Mouse (Mus musculus) liver, adult 2 months (tissue): ENCODE data around the gene Gm37240. TPM values are rescaled to one million over a fixed set of nuclear protein-coding genes. Genes with fewer than 3 reads are reported as not detected.

Experiments
- DNase-seq: peaks from one replicate; pipeline ENCODE4 v3.0.0-alpha.2; 2011; ENCODE audit warnings: low read depth, low spot score; ENCODE audit errors: extremely low read depth
- H3K27ac ChIP-seq: fragments of 200-500 bp; replicated peaks from 2 replicates; pipeline ENCODE4 v1.5.1; 2012; ENCODE audit warnings: low read depth, mild to moderate bottlenecking, control low read depth, inconsistent platforms, low read length; ENCODE audit not compliant: insufficient read depth
- H3K27me3 ChIP-seq: fragments of 200-500 bp; 2 replicates; pipeline ENCODE4 v1.6.1; 2012; ENCODE audit warnings: mild to moderate bottlenecking, moderate library complexity, low read length, inconsistent platforms; ENCODE audit not compliant: control insufficient read depth, insufficient read depth
- H3K36me3 ChIP-seq: fragments of 200-500 bp; 2 replicates; pipeline ENCODE4 v1.6.1; 2012; ENCODE audit warnings: low read length, inconsistent platforms; ENCODE audit not compliant: control insufficient read depth, insufficient read depth
- H3K4me1 ChIP-seq: fragments of 200-500 bp; 2 replicates; pipeline ENCODE4 v1.6.1; 2011; ENCODE audit warnings: low read length; ENCODE audit not compliant: control insufficient read depth, insufficient read depth
- H3K4me3 ChIP-seq: fragments of 200-500 bp; 2 replicates; pipeline ENCODE4 v1.5.1; 2011; ENCODE audit warnings: low read depth, mild to moderate bottlenecking, control low read depth, low read length, moderate library complexity; ENCODE audit not compliant: insufficient read depth
- H3K79me2 ChIP-seq: fragments of 200-500 bp; 2 replicates; pipeline ENCODE4 v1.6.1; 2012; ENCODE audit warnings: inconsistent platforms, mild to moderate bottlenecking, low read length, moderate library complexity; ENCODE audit not compliant: control insufficient read depth, insufficient read depth
- H3K9ac ChIP-seq: fragments of 200-500 bp; 2 replicates; pipeline ENCODE4 v1.6.1; 2012; ENCODE audit warnings: low read depth, mild to moderate bottlenecking, control low read depth, inconsistent platforms, low read length
- CTCF ChIP-seq: fragments of 200-500 bp; IDR thresholded peaks from 2 replicates; pipeline ENCODE4 v1.5.1; 2011; ENCODE audit warnings: low read depth, low read length, control low read depth
- POLR2A ChIP-seq: fragments of 200-500 bp; IDR thresholded peaks from 2 replicates; pipeline ENCODE4 v1.6.1; 2011; ENCODE audit warnings: low read length, control low read depth; ENCODE audit not compliant: insufficient read depth; ENCODE audit errors: extremely low read depth
- WGBS: fragments of 180-500 bp; shearing (Covaris S2); methylation state at CpG from one replicate; pipeline ENCODE4 v1.1.7; 2018; 5-methylcytosine and 5-hydroxymethylcytosine counted together
- polyA plus RNA-seq: library from polyadenylated mRNA; depleted of rRNA; stranded (reverse); fragments of >200 nt; gene quantifications from 2 replicates; pipeline ENCODE4 v1.2.3, GENCODE M21; 2012
- total RNA-seq: library from RNA; depleted of rRNA; stranded (reverse); fragments of >200 nt; gene quantifications from 2 replicates; pipeline ENCODE4 v1.2.3, GENCODE M21; 2014

Gm37240 gene
- total and polyA plus RNA-seq, 2 experiments = 2.2 to 6.9 TPM

GRCm38 (mm10) chr3:85757435-85757834 is 129.9 kb downstream of the Gm37240 start:
- Histone ChIP-seq H3K27me3 (no peaks in the 10 kb centered on the region), H3K9ac (no peak overlapping the region), H3K79me2 (no peaks in the 10 kb centered on the region), H3K4me1 (no peaks in the 10 kb centered on the region), H3K27ac (no peak overlapping the region), H3K36me3 (no peaks in the 10 kb centered on the region), H3K4me3 (no peak overlapping the region)
- WGBS = 93% methylated on average over 4 of the region's 4 CpGs
- no peak for DNase-seq
- TF ChIP-seq CTCF (no peak), POLR2A (no peak)

- Histone ChIP-seq H3K36me3 (no peaks in the 10 kb centered on the region), H3K27me3 (no peaks in the 10 kb centered on the region), H3K4me3 (no peak overlapping the region), H3K9ac (no peak overlapping the region), H3K4me1 (no peaks in the 10 kb centered on the region), H3K27ac (no peak overlapping the region), H3K79me2 (no peaks in the 10 kb centered on the region; the same call in 1 of the 2 replicates)
- TF ChIP-seq POLR2A (no peak), CTCF (no peak)
- 37% methylated on average over 4 of the region's 4 CpGs for WGBS
- peak; percentile 17 for DNase-seq
Measured at GRCm38 (mm10) chr3:85749348-85749747, 138.0 kb downstream of the Gm37240 start.

- no peak overlapping the region for H3K4me3 ChIP-seq
- 50% methylated on average over 4 of the region's 4 CpGs for WGBS
- no peaks in the 10 kb centered on the region for H3K27me3 ChIP-seq
- H3K27ac ChIP-seq = no peak overlapping the region
- no peak for DNase-seq
- no peak overlapping the region for H3K9ac ChIP-seq
- no peaks in the 10 kb centered on the region for H3K4me1 ChIP-seq
- H3K79me2 ChIP-seq = no peaks in the 10 kb centered on the region; the same call in 1 of the 2 replicates
- TF ChIP-seq POLR2A = no peak
- no peak for TF ChIP-seq CTCF
- no peaks in the 10 kb centered on the region for H3K36me3 ChIP-seq
Measured at GRCm38 (mm10) chr3:85748863-85749262, 138.5 kb downstream of the Gm37240 start.

- Histone ChIP-seq H3K4me1 (no peaks in the 10 kb centered on the region), H3K4me3 (no peak overlapping the region), H3K79me2 (no peaks in the 10 kb centered on the region), H3K36me3 (no peaks in the 10 kb centered on the region), H3K9ac (no peak overlapping the region), H3K27ac (no peak overlapping the region), H3K27me3 (no peaks in the 10 kb centered on the region)
- TF ChIP-seq CTCF (no peak), POLR2A (no peak)
- DNase-seq = no peak
- 63% methylated on average over 4 of the region's 4 CpGs for WGBS
Measured at GRCm38 (mm10) chr3:85746116-85746515, 141.2 kb downstream of the Gm37240 start.

GRCm38 (mm10) chr3:85741767-85742166 is 145.6 kb downstream of the Gm37240 start:
- no peaks in the 10 kb centered on the region for H3K27me3 ChIP-seq
- 85% methylated on average over 3 of the region's 3 CpGs for WGBS
- H3K27ac ChIP-seq = no peak overlapping the region
- no peaks in the 10 kb centered on the region for H3K4me1 ChIP-seq
- H3K36me3 ChIP-seq = no peaks in the 10 kb centered on the region
- no peaks in the 10 kb centered on the region for H3K79me2 ChIP-seq
- no peak overlapping the region for H3K9ac ChIP-seq
- H3K4me3 ChIP-seq = no peak overlapping the region
- no peak for DNase-seq
- no peak for TF ChIP-seq POLR2A
- no peak for TF ChIP-seq CTCF

- DNase-seq = no peak
- TF ChIP-seq POLR2A = no peak
- TF ChIP-seq CTCF = no peak
- 55% methylated on average over 3 of the region's 3 CpGs for WGBS
Measured at GRCm38 (mm10) chr3:85738591-85738990, 148.7 kb downstream of the Gm37240 start.

More at GRCm38 (mm10) chr3:85738591-85738990, 148.7 kb downstream of the Gm37240 start:
- H3K79me2 ChIP-seq = no peaks in the 10 kb centered on the region
- H3K4me1 ChIP-seq = no peaks in the 10 kb centered on the region
- H3K4me3 ChIP-seq = no peak overlapping the region
- H3K36me3 ChIP-seq = no peaks in the 10 kb centered on the region
- no peak overlapping the region for H3K9ac ChIP-seq
- H3K27ac ChIP-seq = no peak overlapping the region
- no peaks in the 10 kb centered on the region for H3K27me3 ChIP-seq
